Mouse (Mus musculus): ENCODE measurements around the gene Neu3.

DNA sequence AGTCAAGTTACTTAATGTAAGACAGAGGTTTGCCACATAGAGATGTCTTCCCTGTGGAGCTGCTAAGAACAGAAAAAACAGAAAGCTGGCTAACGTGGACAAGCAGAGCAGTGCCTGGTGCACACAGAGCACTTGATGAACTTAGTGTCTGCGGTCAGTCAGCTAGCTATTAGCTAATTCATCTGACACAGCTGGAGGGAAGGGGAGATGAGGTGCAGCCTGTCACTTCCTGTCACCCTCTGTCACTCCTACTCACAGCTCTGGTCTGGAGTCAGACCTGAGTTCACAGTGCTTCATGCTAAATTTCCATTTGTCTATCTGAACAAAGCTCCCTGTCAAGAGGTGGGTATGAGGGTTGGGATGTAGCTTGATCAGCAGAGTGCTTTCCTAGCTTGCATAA is 34.1 kb downstream of the Neu3 start:
- TF ChIP-seq CTCF (IDR thresholded peaks at IDR 0.05; ENCODE audit: control insufficient read depth, insufficient read depth, insufficient replicate concordance, low read depth, low read length) (no peak), POLR2A (IDR thresholded peaks at IDR 0.05; ENCODE audit: control insufficient read depth, low read depth, low read length) (no peak)

All from testis, adult 2 months (tissue).